In genomic region chr12:64897060-64897730, GRCm38 (mm10) we compare ENCODE assay signal across 8 mouse cellular contexts. TPM values are rescaled to one million over a fixed set of nuclear protein-coding genes. Genes with fewer than 3 reads are reported as not detected.
DNase-seq lines count a peak whose midpoint lies in the region.

No protein-coding gene starts in this region.

- no peak overlapping the region for H3K27ac ChIP-seq in limb, embryonic 10.5 days

- WGBS in limb, embryonic 10.5 days = 52% methylated on average over 4 of the region's 4 CpGs

- H3K36me3 ChIP-seq in limb, embryonic 10.5 days = no peaks in the 10 kb centered on the region

- peak; percentile 51 for DNase-seq in ovary, postnatal 14 days (ENCODE audit: low spot score)
- no peak for DNase-seq in ovary, postnatal 10 days (ENCODE audit: low spot score)
- peak; percentile 55 to 66 for DNase-seq in adrenal gland, adult 18-20 months (ENCODE audit: low spot score in 2 of 2)
- DNase-seq in embryo, embryonic 10 days (ENCODE audit: low spot score) = peak; percentile 79
- DNase-seq in heart, postnatal 4 days = peak; percentile 72
- peak; percentile 75 for DNase-seq in limb, embryonic 10.5 days (ENCODE audit: low spot score)
- peak; percentile 57 for DNase-seq in naive thymus-derived CD4-positive, alpha-beta T cell, adult 2 months (ENCODE audit: low read depth)
- peak; percentile 44 for DNase-seq in thymus, postnatal 25 days

- H3K27me3 ChIP-seq in limb, embryonic 10.5 days (ENCODE audit: low read depth, poor library complexity, severe bottlenecking) = no peaks in the 10 kb centered on the region

- H3K9me3 ChIP-seq in limb, embryonic 10.5 days (replicated peaks) = no peaks in the 10 kb centered on the region

- H3K4me1 ChIP-seq in limb, embryonic 10.5 days = peaks cover 5% of the 10 kb centered on the region

- H3K4me3 ChIP-seq in limb, embryonic 10.5 days = no peak overlapping the region

RNA-seq across cellular contexts. Expression of gene Gm527, which starts 20.5 kb away (rescaled TPM):
- 1 to 10 TPM; 4.5 to 5.1 TPM for total RNA-seq in adrenal gland, adult 18-20 months (2021)
- 1 to 10 TPM; 3.8 to 4.9 TPM for total RNA-seq in heart, postnatal 4 days (2021)
- 1.6 and 2.1 TPM in 2 replicates for polyA plus RNA-seq in limb, embryonic 10.5 days (2016; fragmentation: Nextera tagmentation; extraction: Ambion mirVana)
